Mouse (Mus musculus) embryonic fibroblast, embryonic 13.5 days (primary cell): Measurements from ENCODE around the gene Mdfic.

ENCODE experiments used
- CTCF ChIP-seq: IDR thresholded peaks from 2 replicates; pipeline ENCODE4 v1.5.1; 2011; ENCODE audit warnings: mild to moderate bottlenecking, control low read depth, low read length, moderate library complexity, borderline replicate concordance; ENCODE audit not compliant: insufficient read depth
- POLR2A ChIP-seq: IDR thresholded peaks from 2 replicates; pipeline ENCODE4 v1.6.1; 2011; ENCODE audit warnings: low read depth, mild to moderate bottlenecking, control low read depth, low read length, moderate library complexity

DNA sequence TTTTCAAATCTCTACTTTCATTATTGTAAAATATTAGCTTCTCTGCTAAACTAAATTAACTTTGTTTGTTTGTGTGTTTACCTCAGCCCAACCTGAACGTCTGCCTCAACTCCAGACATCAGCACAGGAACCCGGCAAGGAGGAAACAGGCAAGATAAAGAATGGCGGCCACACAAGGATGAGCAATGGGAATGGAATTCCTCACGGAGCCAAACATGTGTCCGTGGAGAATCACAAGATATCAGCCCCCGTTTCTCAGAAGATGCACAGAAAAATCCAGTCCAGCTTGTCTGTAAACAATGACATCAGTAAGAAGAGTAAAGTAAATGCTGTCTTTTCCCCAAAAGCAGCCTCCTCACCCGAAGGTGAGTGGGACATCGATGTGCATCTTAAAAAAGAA is 49.7 kb downstream of the Mdfic start:
- TF ChIP-seq POLR2A, result no peak
- no peak for TF ChIP-seq CTCF
